Mouse (Mus musculus) thymus, adult 2 months (tissue): ENCODE data around the gene Ntn4. TPM values are rescaled to one million over a fixed set of nuclear protein-coding genes. Genes with fewer than 3 reads are reported as not detected.

Experiments used
- DNase-seq: peaks from one replicate; pipeline ENCODE4 v3.0.0; 2021
- H3K27ac ChIP-seq: fragments of 200-500 bp; 2 replicates; pipeline ENCODE4 v1.5.1; 2012; ENCODE audit warnings: low read length, control low read depth; ENCODE audit not compliant: control insufficient read depth, insufficient read depth
- H3K27me3 ChIP-seq: fragments of 200-500 bp; 2 replicates; pipeline ENCODE4 v1.6.1; 2012; ENCODE audit warnings: mild to moderate bottlenecking, low read length, moderate library complexity, mixed read lengths; ENCODE audit not compliant: control insufficient read depth, insufficient read depth
- H3K36me3 ChIP-seq: fragments of 200-500 bp; 2 replicates; pipeline ENCODE4 v1.6.1; 2012; ENCODE audit warnings: mild to moderate bottlenecking, low read length, moderate library complexity; ENCODE audit not compliant: control insufficient read depth, insufficient read depth
- H3K4me1 ChIP-seq: fragments of 200-500 bp; replicated peaks from 2 replicates; pipeline ENCODE4 v1.6.1; 2012; ENCODE audit warnings: low read length; ENCODE audit not compliant: control insufficient read depth, insufficient read depth
- H3K4me3 ChIP-seq: fragments of 200-500 bp; 2 replicates; pipeline ENCODE4 v1.5.1; 2012; ENCODE audit warnings: mild to moderate bottlenecking, low read length, control low read depth, moderate library complexity; ENCODE audit not compliant: control insufficient read depth, insufficient read depth
- CTCF ChIP-seq: fragments of 200-500 bp; IDR thresholded peaks from 2 replicates; pipeline ENCODE4 v1.5.1; 2012; ENCODE audit warnings: mild to moderate bottlenecking, control low read depth, low read length, moderate library complexity, borderline replicate concordance; ENCODE audit not compliant: control insufficient read depth, poor library complexity, insufficient read depth; ENCODE audit errors: extremely low read depth
- POLR2A ChIP-seq: fragments of 200-500 bp; IDR thresholded peaks from 2 replicates; pipeline ENCODE4 v1.6.1; 2012; ENCODE audit warnings: mild to moderate bottlenecking, low read length, control low read depth, moderate library complexity; ENCODE audit not compliant: control insufficient read depth, poor library complexity, insufficient read depth; ENCODE audit errors: extremely low read depth
- WGBS: fragments of 180-500 bp; shearing (Covaris S2); methylation state at CpG from one replicate; pipeline ENCODE4 v1.1.7; 2018; 5-methylcytosine and 5-hydroxymethylcytosine counted together
- polyA plus RNA-seq: library from polyadenylated mRNA; depleted of rRNA; stranded (reverse); fragments of >200 nt; gene quantifications from 2 replicates; pipeline ENCODE4 v1.2.3, GENCODE M21; 2012; rRNA removed

The Ntn4 gene
- polyA plus RNA-seq, 1 experiment, result 1.3 TPM

DNA sequence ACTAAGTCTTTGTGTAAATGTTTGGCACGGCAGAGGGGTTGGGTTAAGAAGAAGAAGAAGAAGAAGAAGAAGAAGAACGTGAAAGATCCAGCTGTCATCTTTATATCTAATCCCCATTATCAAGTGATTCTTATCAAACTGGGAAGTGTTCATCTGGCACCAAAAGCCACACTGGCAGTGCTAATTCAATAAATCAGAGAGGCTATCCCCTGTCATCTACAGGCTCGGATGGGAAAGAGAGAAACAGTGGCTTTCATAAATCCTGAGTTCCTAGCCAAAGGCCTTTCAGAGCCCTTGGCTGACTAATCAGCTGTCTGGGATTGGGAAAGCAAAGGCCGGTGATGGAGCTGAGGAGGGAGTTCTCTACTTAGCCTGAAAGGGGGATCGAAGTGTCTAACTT, 126.8 kb downstream of the Ntn4 start:
- TF ChIP-seq POLR2A (no peak), CTCF (no peak)
- H3K4me3 ChIP-seq, result no peak overlapping the region
- H3K36me3 ChIP-seq, result no peaks in the 10 kb centered on the region
- DNase-seq, result no peak
- no peak overlapping the region for H3K27ac ChIP-seq
- 92% methylated on average over 5 of the region's 5 CpGs for WGBS
- H3K27me3 ChIP-seq, result no peaks in the 10 kb centered on the region
- H3K4me1 ChIP-seq, result peaks cover 3% of the 10 kb centered on the region

DNA sequence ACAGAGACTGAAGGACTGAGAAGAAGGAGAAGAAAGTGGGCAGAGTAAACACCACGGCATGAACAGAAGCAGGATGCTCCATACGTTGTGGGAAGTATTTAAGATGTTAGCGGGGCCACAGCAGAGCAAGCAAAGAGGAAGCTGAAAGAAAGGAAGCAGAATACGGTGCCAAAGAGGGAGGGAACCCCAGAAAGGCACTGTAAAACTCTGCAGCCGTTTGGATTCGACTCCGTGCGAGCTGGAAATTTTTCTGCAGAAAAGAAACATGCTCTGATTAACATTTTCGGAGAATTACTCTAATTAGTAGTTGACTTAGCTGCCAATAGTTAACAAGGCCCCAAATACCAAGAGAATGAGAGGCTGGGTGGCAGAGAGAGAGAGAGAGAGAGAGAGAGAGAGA, 127.7 kb downstream of the Ntn4 start:
- no peak for DNase-seq
- peaks cover 3% of the 10 kb centered on the region for H3K4me1 ChIP-seq
- TF ChIP-seq POLR2A (no peak), CTCF (no peak)
- H3K4me3 ChIP-seq, result no peak overlapping the region
- no peak overlapping the region for H3K27ac ChIP-seq
- H3K36me3 ChIP-seq, result no peaks in the 10 kb centered on the region
- H3K27me3 ChIP-seq, result no peaks in the 10 kb centered on the region
- 11% methylated on average over 9 of the region's 9 CpGs for WGBS

DNA sequence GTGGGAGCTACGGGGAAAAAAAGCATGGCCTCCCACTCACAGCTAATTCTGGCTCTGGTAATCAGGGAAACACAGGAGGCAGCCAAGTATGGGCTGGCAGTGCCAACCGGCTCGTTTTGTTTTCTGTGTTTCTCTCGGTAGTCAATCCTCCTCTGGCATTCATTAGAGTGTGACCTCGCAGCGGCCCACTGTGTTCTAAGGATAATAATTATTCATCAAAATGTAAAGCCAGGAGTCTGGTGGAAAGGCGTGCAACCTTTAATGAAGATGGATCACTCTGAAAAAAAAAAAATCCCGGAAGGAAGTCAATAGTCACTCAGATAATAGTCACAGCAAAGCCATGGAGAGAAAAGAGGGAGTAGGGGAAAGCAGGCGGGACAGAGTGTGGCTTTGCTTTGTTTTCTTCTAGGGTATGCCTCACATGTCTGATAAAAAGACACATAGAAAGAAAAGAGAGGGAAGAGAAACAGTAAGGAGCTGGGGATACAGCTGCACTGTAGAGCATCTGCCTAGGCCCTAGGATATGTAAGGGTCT, 131.5 kb downstream of the Ntn4 start:
- Histone ChIP-seq H3K27me3 (no peaks in the 10 kb centered on the region), H3K36me3 (no peaks in the 10 kb centered on the region), H3K4me1 (peaks cover 3% of the 10 kb centered on the region), H3K27ac (no peak overlapping the region), H3K4me3 (no peak overlapping the region)
- WGBS, result 90% methylated on average over 9 of the region's 9 CpGs
- TF ChIP-seq CTCF, result no peak
- no peak for TF ChIP-seq POLR2A
- DNase-seq, result no peak

DNA sequence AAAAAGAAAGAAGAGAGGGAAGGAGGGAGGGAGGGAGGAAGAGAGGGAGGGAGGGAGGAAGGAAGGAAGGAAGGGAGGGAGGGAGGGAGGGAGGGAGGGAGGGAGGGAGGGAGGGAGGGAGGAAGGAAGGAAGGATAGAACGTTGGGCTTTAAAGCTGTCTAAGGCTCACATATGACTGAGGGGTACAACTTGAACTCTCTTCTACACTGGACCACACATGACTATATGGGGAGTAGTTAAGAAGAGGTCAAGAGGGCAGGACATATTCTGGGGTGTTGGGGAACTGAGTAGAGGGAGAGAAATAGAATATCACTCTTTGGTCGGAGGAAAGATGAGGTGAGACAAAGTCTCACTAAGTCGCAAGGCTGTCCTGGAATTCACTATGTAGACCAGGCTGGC, 132.0 kb downstream of the Ntn4 start:
- H3K4me1 ChIP-seq, result peaks cover 3% of the 10 kb centered on the region
- H3K4me3 ChIP-seq, result no peak overlapping the region
- no peaks in the 10 kb centered on the region for H3K27me3 ChIP-seq
- no peak for DNase-seq
- TF ChIP-seq POLR2A (no peak), CTCF (no peak)
- H3K27ac ChIP-seq, result no peak overlapping the region
- H3K36me3 ChIP-seq, result no peaks in the 10 kb centered on the region
- 82% methylated on average over 3 of the region's 3 CpGs for WGBS

DNA sequence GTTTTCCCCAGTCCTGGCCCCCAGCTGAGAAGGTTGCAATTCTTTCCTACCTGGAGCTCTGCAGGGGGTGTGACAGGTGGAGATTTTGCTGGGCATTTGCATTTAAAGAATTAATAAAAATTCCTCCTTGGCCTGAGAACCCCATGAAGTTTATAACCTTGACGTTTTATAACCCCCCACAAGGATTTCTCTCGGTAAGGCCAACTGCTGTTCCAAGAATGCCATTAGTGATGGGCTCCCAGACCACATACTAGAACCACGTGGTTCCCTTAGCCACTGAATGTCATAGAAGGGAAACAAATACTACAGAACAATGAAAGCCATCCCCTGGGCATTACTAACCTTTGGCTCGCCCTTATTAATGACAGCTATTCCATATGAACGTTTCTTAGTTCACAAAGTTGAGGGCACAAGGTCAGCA, 136.3 kb downstream of the Ntn4 start:
- Histone ChIP-seq H3K4me1 (no peaks in the 10 kb centered on the region), H3K36me3 (no peaks in the 10 kb centered on the region), H3K4me3 (no peak overlapping the region), H3K27ac (no peak overlapping the region), H3K27me3 (no peaks in the 10 kb centered on the region)
- WGBS, result 60% methylated on average over 5 of the region's 5 CpGs
- DNase-seq, result no peak
- TF ChIP-seq POLR2A (no peak), CTCF (no peak)

DNA sequence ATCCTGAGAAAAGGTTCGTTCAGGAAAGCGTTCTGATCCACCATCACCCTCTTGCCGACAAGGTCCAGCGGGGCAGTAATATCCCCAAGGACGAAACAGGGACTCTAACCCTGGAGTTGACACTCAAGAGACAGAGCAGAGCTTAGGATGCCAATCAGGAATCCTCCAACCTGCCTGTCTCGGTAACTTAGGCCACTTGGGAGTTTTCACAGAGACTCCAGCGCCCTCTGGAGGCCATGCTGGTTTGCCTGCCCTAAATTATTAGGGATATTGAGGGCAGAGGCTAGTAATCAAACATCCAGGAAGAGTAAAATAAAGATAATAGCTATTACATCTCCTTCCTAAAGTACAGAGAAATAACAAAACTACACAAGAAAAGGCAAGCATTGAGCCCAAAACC, 136.9 kb downstream of the Ntn4 start:
- H3K36me3 ChIP-seq, result no peaks in the 10 kb centered on the region
- WGBS, result 54% methylated on average over 7 of the region's 7 CpGs
- TF ChIP-seq POLR2A (no peak), CTCF (peak; percentile 30; the same call in 1 of the 2 replicates)
- H3K4me1 ChIP-seq, result no peaks in the 10 kb centered on the region
- H3K27me3 ChIP-seq, result no peaks in the 10 kb centered on the region
- H3K4me3 ChIP-seq, result no peak overlapping the region
- no peak overlapping the region for H3K27ac ChIP-seq
- DNase-seq, result peak; percentile 31

DNA sequence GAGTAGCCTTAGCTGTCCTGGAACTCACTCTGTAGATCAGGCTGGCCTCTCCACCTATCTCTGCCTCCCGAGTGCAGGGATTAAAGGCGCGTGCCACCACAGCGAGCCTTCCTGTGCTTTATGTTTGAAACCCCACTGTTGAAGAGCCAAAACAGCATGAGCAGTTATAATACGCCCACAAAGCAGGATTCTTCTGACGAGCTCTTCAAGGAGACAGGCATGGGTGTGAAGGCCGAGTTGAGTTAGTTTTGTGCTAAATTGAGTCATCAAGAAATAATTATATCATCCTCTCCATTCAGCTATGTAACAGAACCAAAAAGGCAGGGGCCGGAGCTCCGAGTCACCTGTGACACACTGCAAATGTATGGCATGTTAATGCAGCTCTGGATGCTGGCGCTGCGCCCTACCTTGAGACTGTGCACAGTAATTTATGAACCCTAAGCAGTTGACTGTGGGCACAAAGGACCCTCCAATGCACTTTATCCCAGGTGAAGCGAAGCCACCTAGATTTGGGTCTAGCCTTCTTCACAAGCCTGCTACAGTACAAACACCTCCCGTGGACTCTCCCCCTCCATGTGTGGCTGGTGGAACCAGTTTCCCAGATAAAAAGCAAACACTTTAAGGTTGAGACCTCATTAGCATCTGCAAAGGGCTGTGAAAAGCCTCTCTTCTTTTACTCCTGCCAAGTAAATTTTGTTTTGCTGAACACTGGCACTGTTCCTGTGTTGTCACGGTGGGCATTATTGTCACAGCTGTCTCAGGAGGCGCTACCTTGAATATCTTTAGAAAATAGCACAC, 142.9 kb downstream of the Ntn4 start:
- Histone ChIP-seq H3K4me3 (no peak overlapping the region), H3K27me3 (no peaks in the 10 kb centered on the region), H3K27ac (no peak overlapping the region), H3K36me3 (no peaks in the 10 kb centered on the region), H3K4me1 (no peaks in the 10 kb centered on the region)
- 92% methylated on average over 15 of the region's 15 CpGs for WGBS
- no peak for DNase-seq
- TF ChIP-seq POLR2A (no peak), CTCF (no peak)

Other genes starting within 250 kb of the Ntn4 start
- gene Lta4h, start 187.3 kb upstream of the Ntn4 start, polyA plus RNA-seq, result 153 and 269 TPM in 2 replicates
- gene Hal, start 151.9 kb upstream of the Ntn4 start, polyA plus RNA-seq, result 3.7 TPM in 2 replicates
- gene Amdhd1, start 100.6 kb upstream of the Ntn4 start, polyA plus RNA-seq, result 0.44 and 0.46 TPM in 2 replicates
- gene Ccdc38, start 100.0 kb upstream of the Ntn4 start, polyA plus RNA-seq, result 0.03 TPM in 1 of 2 replicates, not detected in the other
- 88.9 and 92.2 TPM in 2 replicates for gene Snrpf, start 51.0 kb upstream of the Ntn4 start, polyA plus RNA-seq
- 1.1 and 1.3 TPM in 2 replicates for gene Usp44, start 190.9 kb downstream of the Ntn4 start, polyA plus RNA-seq